Mouse (Mus musculus): ENCODE data around the gene 4933406M09Rik.

DNA sequence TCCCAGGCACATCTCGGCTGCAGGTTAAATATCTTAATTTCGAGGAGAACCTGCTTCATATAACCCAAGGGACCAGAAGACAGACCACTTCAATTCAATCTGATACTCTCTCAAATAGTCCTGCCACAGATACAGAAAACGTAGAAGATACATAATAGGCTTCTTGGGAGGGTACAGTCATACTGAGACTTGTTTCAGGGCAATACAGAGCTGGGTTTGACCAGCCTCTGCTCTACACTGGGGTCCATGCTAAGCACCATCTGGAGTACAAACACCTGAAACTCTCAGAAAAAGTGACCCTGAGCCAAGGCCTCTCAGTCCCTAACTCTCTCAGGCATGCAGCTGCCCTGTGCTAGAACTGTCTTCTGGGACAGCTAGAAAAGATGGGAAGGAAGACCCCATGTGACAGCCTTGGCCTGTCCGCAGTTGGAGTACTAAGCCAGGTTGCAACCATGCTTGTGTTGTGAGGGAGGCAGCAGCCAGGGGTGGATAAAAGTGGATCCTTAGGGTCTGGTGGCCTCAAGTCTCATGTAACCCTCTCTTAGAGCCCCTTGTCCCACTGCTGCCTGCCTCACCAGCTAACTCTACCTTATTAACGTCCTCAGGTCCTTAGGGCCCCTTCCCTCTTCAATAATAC, 44.0 kb upstream of the 4933406M09Rik start:
- TF ChIP-seq CTCF (conservative IDR thresholded peaks at IDR 0.05 in 1 of 2, IDR thresholded peaks at IDR 0.05 in 1 of 2; ENCODE audit: low read depth in 2 of 2, low read length in 2 of 2) (no peak), POLR2A (IDR thresholded peaks at IDR 0.05; ENCODE audit: low read depth, low read length) (no peak)
